In genomic region chr4:151861806-151862739, GRCm38 (mm10) we compare ENCODE assay signal across 8 mouse cellular contexts. TPM values are rescaled to one million over a fixed set of nuclear protein-coding genes. Genes with fewer than 3 reads are reported as not detected.
DNase-seq lines count a peak whose midpoint lies in the region; ATAC-seq lines count a peak whose summit lies in the region.

Camta1 (minus strand) TSS chr4:151861876.

- H3K27ac ChIP-seq in brown adipose tissue, adult 24 weeks (replicated peaks; ENCODE audit: low read depth, low read length), result peak within 1 kb of the TSS; percentile 77
- H3K27ac ChIP-seq in heart, embryonic 13.5 days (replicated peaks), result peak within 1 kb of the TSS; percentile 99
- H3K27ac ChIP-seq in liver, embryonic 12.5 days, result peak within 1 kb of the TSS; percentile 88
- peak within 1 kb of the TSS; percentile 93 for H3K27ac ChIP-seq in stomach, embryonic 15.5 days

- peak within 1 kb of the TSS; percentile 96 for H3K4me2 ChIP-seq in heart, embryonic 13.5 days
- peak within 1 kb of the TSS; percentile 99 for H3K4me2 ChIP-seq in liver, embryonic 12.5 days
- H3K4me2 ChIP-seq in stomach, embryonic 15.5 days, result peak within 1 kb of the TSS; percentile 96

- H3K9ac ChIP-seq in heart, embryonic 13.5 days, result peak within 1 kb of the TSS; percentile 95
- H3K9ac ChIP-seq in liver, embryonic 12.5 days, result peak within 1 kb of the TSS; percentile 89
- H3K9ac ChIP-seq in stomach, embryonic 15.5 days, result peak within 1 kb of the TSS; percentile 71

- WGBS in heart, embryonic 13.5 days, result under 1% methylated on average over 85 of the region's 85 CpGs
- under 1% methylated on average over 83 of the region's 85 CpGs for WGBS in liver, embryonic 12.5 days (ENCODE audit: insufficient replicate concordance)
- under 1% methylated on average over 82 of the region's 85 CpGs for WGBS in stomach, embryonic 15.5 days

- 0 out of 2 replicates have a peak, but pooled peaks cover 5% of the 10 kb centered on the region for H3K27me3 ChIP-seq in heart, embryonic 13.5 days (replicated peaks)
- H3K27me3 ChIP-seq in liver, embryonic 12.5 days (replicated peaks), result 0 out of 2 replicates have a peak, but pooled peaks cover 12% of the 10 kb centered on the region
- no peaks in the 10 kb centered on the region for H3K27me3 ChIP-seq in stomach, embryonic 15.5 days (replicated peaks)

- ATAC-seq in heart, embryonic 13.5 days (ENCODE audit: extremely low read depth, insufficient number of reproducible peaks, low FRiP score, low TSS enrichment), result peak; percentile 95
- peak; percentile 95 for ATAC-seq in liver, embryonic 12.5 days
- peak; percentile 96 for ATAC-seq in stomach, embryonic 15.5 days (ENCODE audit: insufficient read depth, low FRiP score, low read depth)

- peak within 1 kb of the TSS; percentile 77 for H3K4me3 ChIP-seq in brown adipose tissue, adult 24 weeks (ENCODE audit: insufficient read depth, low read depth, low read length)
- peak within 1 kb of the TSS; percentile 85 for H3K4me3 ChIP-seq in heart, embryonic 13.5 days
- H3K4me3 ChIP-seq in liver, embryonic 12.5 days, result peak within 1 kb of the TSS; percentile 85
- peak within 1 kb of the TSS; percentile 76 for H3K4me3 ChIP-seq in stomach, embryonic 15.5 days (replicated peaks)

- peaks cover 7% of the 10 kb centered on the region; the same call in 1 of the 2 replicates for H3K4me1 ChIP-seq in brown adipose tissue, adult 24 weeks (ENCODE audit: control insufficient read depth, insufficient read depth, insufficient read length, low read length)
- H3K4me1 ChIP-seq in heart, embryonic 13.5 days, result peaks cover 37% of the 10 kb centered on the region
- peaks cover 55% of the 10 kb centered on the region for H3K4me1 ChIP-seq in liver, embryonic 12.5 days
- H3K4me1 ChIP-seq in stomach, embryonic 15.5 days, result peaks cover 7% of the 10 kb centered on the region

- DNase-seq in CD4-positive, CD25-positive, alpha-beta regulatory T cell, adult 2 months (ENCODE audit: low read depth, low spot score), result peak; percentile 99
- peak; percentile 99 for DNase-seq in fat pad, adult 2 months (ENCODE audit: extremely low read depth, low read depth, low spot score)
- DNase-seq in kidney, postnatal 10 days, result peak; percentile 100
- peak; percentile 99 for DNase-seq in natural killer cell, adult 2 months (ENCODE audit: low spot score in 2 of 2)

- H3K9me3 ChIP-seq in heart, embryonic 13.5 days, result no peaks in the 10 kb centered on the region
- H3K9me3 ChIP-seq in liver, embryonic 12.5 days (replicated peaks), result no peaks in the 10 kb centered on the region
- H3K9me3 ChIP-seq in stomach, embryonic 15.5 days, result no peaks in the 10 kb centered on the region

- H3K36me3 ChIP-seq in heart, embryonic 13.5 days, result no peaks in the 10 kb centered on the region
- H3K36me3 ChIP-seq in liver, embryonic 12.5 days, result no peaks in the 10 kb centered on the region
- no peaks in the 10 kb centered on the region for H3K36me3 ChIP-seq in stomach, embryonic 15.5 days

RNA-seq across cellular contexts. Expression of gene Camta1, which starts in this region (rescaled TPM):
- polyA plus RNA-seq in brown adipose tissue, adult 24 weeks (2012; ENCODE audit: insufficient read depth, insufficient read length, missing spikeins), result 25.5 and 56.8 TPM in 2 replicates
- polyA plus RNA-seq in heart, embryonic 13.5 days (2015; fragmentation: Nextera tagmentation; extraction: Ambion mirVana), result 118 and 142 TPM in 2 replicates
- polyA plus RNA-seq in liver, embryonic 12.5 days (2016; fragmentation: Nextera tagmentation; extraction: Ambion mirVana), result 49.6 and 59.1 TPM in 2 replicates
- polyA plus RNA-seq in stomach, embryonic 15.5 days (2015; fragmentation: Nextera tagmentation; extraction: Ambion mirVana), result 63.7 and 67.1 TPM in 2 replicates

Comparison
In these comparisons a context has a peak if more than half of its experiments do, and no peak if none do; other contexts are left out.
1. Peak in every context shown above with its lines: DNase-seq, ATAC-seq, H3K4me3 ChIP-seq and H3K27ac ChIP-seq.